Mouse (Mus musculus) layer of hippocampus, adult 8-10 months (tissue): ENCODE results near the gene Thap12. TPM values are rescaled to one million over a fixed set of nuclear protein-coding genes. Genes with fewer than 3 reads are reported as not detected.

Experiments
- DNase-seq, 2 experiments: peaks; one replicate each; pipeline ENCODE4 v3.0.0; 2022; ENCODE audit warnings: low spot score in 2 of 2
- total RNA-seq, 4 experiments: library from RNA; stranded (reverse); gene quantifications; 2 replicates each; pipeline ENCODE4 v1.2.4; 2022

The Thap12 gene
- 10 to 100 TPM; 64.1 to 80.3 (median 70.4) TPM for total RNA-seq

DNA sequence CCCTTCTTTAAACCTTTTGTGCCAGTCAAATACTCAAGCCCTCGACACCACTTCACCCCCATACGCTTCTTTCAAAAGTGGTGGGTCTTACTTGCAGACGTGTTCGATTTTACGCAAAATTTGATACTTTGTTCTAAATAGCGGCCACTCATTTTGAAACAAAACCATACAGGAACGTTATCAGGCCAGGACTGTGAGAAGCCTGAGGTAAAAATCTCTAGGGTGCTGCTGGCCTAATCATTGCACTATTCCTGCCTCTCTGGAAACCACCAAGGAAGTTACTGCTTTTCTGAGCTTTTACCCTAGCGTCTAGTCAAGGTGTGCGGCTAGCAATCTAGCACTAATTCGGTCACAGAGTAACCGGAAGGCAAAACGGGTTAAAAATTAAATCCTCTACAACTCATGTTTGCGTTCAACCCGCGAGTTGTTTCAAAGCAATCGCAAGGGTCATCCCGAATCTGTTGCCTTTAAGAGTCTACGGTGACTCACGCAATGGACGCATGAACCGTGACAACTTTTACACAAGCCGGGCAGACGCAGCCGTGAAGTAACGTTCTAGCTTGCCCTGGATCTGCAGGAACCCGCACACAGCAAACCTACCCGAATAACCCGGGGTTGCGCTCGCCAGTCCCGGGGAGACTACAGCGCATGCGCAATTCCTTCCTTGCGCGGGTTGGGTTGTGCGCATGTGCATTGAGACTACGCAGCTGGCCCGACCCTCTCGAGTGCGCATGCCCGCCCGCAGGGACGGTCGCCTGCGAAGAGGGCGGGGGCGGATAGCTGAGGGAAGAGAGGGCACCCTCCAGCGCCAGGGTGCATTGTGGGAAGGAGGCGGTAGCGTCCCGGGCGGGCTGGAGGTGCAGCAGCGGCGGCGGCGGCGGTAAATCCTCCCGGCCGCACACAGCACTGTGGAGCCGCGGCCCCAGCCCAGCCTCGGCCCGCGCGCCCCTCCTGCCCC, at the start of gene Thap12:
TSS of gene Thap12 (plus strand) at position 821 of the 958 bp plus-strand sequence.
- DNase-seq, result peak; percentile 99

DNA sequence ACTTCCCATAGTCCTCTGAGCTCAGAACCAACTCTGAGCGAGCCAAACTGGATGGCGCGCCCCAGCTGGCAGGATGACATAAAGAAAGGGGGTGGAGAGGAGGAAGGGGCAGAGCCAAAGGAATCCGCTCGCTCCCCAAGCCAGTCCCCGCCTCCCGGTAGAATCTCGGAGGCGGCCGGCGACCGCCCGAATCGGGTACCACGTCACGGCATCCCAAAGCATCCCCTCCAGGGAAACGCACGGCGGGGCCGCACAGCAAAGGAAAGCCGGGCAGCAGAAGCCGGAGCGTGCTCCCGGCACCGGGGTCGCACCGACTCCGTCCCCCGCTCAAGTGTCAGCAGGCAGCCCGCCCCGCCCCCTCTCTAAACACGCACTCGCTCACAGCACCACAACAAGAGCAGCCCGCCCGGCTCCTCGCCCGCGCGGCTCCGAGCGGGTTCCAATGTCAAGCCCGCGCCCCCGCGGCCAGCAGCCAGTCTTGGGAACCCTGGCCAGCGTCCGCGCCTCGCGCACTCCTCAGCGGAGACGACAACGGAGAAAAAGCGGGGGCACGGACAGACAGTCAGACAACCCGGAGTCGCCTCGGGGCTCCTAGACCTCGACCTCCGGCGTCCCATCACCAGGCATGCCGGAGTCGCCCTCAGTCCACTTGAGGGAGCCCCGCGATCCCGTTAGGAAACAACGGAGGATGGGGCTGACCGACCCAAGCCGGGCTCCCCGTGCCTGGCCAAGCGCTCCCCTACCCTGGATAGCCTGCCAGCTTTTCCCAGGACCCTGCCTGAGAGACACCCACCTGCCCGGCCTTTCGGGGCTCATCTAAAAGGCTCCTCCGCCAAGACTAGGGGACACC, 47.0 kb upstream of the Thap12 start:
- peak; percentile 67 to 76 for DNase-seq

DNA sequence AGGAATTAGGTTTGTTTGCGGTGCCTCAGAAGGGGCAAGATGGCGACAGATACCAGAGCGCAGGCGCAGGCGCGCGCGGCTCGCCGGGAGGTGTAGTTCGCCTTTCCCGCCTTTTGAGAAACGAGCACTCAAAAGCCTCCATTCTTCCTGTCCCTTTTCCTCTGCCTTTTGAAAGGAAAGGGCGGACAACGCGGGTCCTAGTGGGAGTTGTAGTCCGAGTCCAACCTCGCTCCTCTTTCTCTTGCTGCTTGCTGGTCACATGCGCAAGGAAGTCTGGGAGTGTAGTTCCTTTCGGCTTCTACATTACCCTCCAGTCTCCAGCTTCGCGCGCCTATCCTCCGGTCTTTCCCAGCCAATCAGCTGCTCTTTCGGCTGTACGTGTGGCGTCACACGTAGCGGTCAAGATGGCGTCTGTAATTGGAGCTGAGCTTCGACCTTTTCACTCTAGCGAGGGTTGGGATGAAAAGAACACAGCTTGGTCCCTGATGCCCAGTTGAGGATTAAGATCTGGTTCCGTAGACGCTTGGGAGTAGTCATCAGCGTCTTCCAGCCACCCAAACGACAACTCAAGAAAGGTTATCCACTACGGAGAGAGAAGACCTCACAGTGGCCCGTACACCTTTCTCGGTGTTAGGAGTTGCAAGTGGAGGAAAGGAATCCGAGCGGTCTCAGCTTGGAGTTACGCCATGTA, 46.2 kb upstream of the Thap12 start, which contains the start of gene Emsy:
TSS of gene Emsy (minus strand) at position 253 of the 691 bp plus-strand sequence.
- DNase-seq, result peak; percentile 95 to 98

DNA sequence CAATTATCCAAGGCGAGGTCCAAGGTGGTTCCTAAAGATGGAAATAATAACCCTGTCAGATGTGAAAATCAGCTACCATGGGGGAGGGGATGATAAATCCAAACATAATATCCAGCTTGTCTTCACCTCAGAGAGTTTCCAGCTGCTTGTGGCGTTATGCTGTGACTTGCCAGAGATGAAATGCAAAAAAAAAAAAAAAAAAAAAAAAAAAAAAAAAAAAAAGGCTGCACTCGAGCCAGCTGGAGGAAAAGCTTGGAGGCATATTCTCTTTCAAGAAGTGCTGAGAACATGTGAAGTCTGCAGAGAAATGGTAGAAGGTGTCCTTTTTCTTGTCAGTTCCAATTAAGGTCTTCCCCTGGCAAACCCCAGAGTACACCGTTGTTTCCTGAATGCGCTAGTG, 37.7 kb upstream of the Thap12 start:
- DNase-seq, result no peak

DNA sequence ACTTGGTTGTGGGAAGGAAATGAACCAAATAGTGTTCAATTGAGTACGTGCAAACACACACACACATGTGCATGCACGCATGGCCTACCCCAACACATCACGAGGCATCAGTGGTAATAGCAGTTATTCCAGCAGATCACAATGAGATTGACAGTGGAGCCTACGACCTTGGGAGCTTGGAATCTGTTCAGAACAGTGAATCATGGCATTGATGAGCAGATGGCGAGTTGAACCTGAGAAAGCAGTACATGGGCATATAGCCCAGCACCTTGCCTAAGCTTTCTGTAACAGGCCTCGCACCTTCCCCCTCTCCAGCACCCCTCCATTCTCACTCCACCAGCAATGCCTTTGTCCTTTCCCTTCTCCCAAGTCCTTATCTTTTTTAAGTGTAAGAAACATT, 37.2 kb upstream of the Thap12 start:
- no peak for DNase-seq

DNA sequence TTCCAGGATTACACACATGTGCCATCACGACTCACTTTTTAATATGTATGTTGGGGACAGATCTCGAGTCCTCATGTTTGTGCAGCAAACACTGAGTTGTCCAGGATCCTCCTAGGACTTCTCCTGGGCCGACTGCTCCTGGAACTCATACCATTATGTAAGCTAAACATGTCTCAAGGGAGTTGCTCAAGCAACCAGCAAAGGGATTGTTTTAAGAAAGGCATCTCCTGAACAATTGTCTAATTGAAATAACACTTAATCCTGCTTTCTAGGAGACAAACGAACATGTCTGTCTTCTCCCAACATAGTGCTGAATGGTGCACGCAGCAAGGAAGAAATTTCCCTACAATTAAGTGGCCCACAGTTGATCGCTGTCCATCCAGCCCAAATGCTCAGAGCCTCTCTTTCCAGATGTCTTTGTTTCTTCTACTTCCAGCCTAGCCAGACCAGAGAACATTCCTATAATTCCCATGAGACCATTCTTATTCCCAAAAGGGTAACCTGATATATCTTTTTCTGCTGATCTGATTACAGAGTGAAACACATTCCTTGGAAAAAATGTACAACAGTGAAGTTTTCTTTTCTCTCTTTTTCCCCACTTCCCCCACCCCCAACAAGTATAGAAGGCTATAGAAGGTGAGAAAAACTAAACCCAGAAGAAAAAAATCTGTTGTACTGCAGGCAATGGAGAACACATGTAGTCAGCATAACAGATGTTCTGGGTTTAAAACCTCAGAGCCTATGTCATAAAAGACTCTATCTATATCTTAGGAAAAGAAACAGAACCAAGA, 34.8 kb upstream of the Thap12 start:
- DNase-seq, result no peak

DNA sequence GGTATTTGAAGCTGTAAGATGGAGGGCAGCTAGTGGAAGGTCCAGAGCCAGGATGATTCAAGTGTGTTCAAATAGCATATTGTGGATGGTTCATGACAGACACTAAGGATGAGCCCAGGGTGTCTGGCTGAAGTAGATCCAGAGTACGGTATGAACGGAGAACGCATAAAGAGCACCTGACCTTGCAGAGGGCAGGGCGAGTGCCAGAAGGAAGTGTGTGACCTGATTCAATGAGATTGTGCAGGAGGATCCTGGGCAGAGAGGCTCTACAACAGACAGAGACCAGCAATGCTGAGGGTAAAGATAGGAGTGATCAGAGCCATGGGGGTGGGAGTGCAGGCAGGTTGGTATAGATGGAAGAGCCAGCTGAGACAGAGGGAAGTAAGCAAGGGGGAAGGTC, 32.1 kb upstream of the Thap12 start:
- DNase-seq, result no peak

DNA sequence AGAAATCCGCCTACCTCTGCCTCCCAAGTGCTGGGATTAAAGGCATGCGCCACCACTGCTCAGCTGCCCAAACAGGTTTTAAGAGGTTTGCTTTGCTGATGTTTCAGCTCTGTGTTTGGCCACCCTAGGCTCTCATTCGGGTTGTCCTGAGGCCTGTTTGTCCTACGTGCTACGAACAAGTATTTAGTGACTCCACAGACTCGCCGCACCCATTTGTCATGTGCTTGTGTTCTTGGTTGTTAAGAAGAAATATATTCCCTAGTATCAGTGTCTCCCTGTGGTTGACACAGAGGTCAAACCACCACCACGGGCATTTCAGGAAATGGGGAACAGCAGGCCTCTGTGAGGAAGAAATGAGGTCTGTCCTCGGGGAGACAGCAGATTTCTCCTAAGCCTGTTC, 31.5 kb upstream of the Thap12 start:
- no peak for DNase-seq

DNA sequence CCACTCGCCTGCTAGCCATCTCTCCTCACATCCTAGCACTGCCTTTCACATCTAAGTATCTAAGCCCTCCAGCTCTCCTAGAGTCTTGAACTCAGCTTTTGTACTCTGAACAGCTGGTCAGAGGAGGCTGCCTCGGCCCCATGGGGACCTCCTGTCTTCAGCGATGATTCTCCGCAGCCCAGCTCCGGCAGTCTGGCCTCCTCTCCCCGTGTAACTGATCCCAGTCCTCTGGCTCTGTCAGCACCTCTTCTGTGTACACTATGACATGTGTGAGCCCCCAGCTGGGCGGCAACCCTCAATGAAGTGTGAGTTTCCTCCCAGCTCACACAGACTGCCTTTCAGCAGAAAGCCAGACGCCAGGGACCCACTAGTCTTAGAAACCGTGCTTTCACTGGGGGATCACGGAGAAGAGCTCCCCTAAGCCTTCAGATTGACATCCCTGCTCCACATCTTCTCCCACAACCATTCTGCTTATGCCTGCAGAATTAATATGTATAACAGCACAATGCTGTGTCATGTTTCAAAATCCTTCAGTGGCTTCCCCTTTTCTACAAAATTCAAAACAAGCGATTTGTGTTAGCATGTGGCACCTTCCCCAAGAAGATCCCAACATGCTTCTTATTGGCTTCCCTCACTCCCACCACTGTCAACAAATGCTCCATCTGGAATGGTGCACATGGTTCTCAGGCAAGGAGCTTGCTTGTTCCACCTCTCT, 30.5 kb upstream of the Thap12 start:
- no peak for DNase-seq

DNA sequence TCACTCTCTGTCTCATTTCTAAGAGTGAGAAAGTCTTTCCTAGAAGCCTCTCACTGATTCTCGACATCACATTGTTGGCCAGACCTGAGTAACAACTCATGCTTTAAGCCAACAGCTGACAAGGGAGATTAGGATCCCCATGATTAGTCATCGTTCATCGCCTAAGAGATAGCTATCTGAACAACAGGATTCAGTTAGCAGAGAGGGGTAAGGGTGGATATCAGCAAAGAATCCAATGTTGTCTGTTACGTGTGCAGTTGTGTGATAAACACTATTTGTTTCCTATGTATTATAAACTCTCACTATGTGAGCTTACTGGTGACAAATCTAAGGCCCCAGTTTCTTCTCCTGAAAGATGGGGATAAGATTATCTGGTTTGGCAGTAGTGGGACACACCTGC, 28.6 kb upstream of the Thap12 start:
- no peak for DNase-seq

DNA sequence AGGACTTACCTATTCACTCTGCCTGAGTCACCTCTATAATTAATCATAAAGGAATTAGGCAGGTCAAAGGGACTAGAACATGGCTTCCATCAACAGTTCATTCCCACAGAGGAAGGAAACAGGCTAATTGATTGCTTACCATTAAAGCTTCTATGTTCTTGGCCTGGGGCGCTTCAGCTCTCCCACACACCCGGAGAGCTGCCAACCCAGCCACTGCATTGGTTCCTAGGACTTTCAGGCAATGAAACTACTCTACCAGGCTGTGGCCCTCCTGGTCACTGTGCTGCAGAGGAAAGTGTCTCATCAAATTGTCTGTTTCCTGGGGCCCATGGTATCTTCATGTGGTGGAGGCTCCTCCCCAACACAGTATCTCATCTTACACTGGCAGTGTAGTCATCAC, 25.4 kb upstream of the Thap12 start:
- no peak for DNase-seq

DNA sequence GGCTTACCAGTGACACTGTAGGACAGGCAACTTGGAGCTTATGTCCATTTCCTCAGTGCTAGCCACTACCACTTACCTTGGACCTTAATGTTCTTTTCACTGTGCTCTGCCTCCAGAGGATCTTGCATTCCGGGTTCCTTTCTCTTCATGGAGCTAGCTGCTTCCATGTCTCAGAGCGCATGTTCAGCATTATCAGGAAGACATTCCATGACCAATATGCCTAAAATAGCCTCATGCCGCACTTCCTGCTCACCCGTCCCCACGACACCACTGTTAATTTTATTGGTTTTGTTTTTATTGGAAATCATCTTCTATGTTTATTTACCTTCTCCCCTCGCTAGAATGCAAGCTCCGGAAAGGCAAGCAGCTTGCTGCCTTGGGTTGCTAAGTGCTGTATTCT, 24.5 kb upstream of the Thap12 start:
- no peak for DNase-seq

DNA sequence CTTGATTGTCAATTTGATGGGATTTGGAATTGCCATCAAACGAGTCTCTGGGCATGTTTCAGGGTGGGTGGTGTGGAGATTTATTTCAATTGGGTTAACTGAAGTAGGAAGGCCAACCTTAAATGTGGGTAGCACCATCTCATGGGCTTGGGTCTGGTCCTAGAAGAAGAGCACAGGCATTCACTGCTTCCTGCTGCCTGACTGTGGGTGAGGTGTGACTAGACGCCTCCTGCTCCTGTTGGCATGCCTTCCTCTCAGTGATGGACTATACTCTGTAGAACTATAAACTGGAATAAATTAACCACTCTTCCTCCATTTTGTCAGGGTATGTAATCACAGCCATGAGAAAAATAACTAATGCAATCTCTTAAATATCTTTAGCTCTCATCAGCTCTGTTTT, 22.2 kb upstream of the Thap12 start:
- DNase-seq, result no peak

DNA sequence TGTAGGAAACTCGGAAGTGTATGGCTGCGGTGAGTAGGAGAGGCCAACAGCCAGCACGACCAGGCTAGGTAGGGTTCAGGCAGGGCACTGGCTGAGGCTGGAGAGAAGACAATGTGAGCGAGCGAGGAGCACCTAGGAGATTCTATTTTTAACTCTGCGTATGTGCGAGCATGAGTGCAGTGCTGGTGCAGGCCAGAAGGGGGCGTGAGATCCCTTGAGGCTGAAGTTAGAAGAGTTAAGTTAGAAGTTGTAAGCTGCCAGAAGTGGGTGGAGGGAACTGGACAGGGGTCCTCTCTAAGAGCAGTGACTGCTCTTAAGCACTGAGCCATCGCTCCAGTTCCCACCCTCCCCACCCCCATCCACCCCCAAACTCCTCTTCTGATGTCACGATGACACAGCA, 20.1 kb upstream of the Thap12 start:
- no peak for DNase-seq

DNA sequence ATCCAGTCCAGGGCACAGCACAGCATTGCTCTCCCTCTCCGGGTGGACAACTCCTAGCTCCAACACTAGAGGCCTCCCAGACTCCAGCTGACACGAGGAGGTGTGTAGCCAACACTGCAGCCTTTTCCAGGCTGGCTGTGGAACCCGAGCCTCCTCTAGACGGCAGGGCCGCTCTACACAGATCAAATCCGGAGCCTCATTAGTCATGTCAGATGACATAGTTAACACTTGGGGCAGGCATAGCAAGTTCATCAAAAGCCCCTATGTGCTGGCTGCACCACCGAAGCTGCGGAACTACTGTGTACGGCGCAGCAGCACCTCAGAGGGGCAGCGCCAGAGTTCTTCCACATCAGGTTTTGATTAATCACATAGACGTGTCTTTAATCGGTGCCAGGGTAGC, 17.0 kb upstream of the Thap12 start:
- DNase-seq, result no peak

DNA sequence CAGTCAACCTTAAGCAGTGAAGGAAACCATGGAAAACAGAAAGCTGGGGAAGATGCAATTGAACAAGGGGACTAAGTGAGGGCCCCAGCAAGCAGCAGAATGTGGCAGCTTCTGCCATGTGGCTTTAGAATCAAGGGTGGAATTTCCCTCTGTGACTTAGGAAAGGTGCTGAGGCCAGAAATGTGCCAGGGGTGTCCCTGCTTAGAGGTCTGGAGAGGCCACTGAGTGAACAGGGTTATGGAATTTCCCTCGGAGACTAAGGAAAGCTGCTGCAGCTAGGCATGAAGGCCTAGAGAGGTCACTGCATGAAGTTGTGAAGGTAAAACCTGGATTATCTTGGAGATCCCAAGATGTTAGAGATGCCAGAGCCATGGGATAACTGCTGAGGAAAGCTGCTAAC, 12.8 kb upstream of the Thap12 start:
- DNase-seq, result no peak

DNA sequence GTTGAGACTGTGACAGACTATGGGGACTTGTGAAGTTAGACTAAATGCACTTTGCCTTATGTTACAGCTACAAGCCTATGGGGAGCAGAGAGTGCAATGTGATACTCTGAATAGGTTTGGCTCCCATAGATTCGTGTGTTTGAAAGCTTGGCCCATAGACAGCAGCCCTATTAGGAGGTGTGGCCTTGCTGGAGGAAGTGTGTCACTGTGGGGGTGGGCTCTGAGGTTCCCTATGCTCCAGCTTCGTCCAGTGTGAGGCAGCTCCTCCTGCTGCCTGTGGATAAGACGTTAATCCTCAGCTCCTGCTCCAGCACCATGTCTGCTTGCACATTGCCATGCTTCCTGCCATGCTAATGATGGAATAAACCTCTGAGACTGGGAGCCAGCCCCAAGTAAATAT, 12.1 kb upstream of the Thap12 start:
- DNase-seq, result no peak

DNA sequence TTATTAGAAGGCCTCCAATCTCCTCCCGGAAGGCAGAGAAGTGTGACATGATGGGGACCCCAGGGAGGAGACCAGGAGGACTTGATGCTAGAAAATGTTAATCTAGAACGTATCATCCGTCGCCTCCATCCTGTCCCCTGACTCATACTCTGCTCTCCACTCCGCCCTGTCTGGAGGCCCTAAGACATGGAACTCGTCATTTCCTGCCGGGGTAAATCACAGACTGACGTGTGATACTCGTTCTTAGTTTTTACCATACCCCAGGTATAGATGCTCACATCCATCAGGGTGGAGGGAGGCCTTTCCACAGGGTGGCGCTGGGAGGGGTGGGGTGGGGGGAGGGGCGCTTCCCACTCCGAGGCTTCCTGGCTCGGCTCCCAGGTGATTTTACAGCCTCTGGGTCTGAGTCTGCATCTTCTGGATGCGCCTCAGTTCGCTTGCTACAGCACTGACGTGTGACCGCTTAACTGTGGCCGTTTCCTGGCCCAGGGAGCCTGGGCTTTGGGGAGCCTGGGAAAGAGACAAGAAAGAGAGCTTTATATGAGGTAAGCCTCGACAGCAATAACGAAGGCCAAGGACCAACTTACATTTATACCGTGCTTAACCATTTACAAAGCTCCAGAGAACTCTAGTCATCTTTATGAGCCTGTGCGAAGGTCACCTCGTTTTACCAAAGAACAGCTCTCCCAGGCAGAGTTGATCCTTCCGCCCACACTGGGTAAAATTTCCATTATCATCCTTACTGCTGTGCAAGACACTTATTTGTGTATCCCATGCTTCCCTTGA, 9.9 kb upstream of the Thap12 start:
- DNase-seq, result no peak

DNA sequence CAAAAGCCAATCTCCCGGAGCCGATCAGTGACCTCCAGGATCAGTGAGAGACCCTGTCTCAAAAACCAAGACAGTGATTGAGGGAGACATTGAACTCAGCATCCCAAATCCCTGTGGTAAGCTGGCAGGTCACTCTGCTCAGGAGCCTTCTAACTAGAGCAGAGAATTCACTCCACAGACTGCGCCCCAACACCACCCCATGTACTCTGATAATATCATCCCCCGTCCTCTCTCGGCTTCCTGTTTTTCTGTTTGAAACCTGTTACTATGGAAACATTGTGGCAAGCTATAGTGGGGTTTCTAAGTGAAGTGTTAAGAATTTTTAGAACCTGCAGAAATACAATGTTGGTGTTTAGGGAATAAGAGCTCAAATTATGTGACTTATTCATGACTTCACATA, 8.9 kb upstream of the Thap12 start:
- peak in 1 of 2 experiments; percentile 38 for DNase-seq
